8 mouse cellular contexts compared by ENCODE assay signal in the genomic region with DNA sequence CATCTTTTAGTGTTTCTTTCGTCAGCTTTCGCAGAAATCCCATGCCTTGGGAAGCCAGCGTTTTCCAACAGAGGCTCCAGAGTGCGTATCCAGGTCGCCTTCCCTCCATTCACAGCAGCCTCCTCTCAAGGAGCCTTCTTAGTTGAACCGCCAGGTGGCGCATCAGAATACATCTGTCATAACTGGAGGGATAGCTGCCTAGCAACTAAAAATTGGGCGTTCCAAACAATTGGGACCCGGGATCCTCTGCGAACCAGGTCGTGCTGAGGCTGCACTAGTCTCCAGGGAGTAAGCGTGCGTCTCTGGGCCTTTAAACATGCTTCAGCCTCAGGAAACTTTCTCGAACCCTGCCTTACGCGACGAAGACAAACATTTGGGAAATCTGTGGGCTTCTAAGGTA. TPM values are rescaled to one million over a fixed set of nuclear protein-coding genes. Genes with fewer than 3 reads are reported as not detected.
A peak's percentile ranks its signal among the peaks of the same experiment; 100 is the strongest.
DNase-seq lines count a peak whose midpoint lies in the region; ATAC-seq lines count a peak whose summit lies in the region.

No protein-coding gene starts in this region.

- intact Hi-C loops in heart, postnatal 25 days (cut with DNase I): no loop called here

- ATAC-seq in forebrain, embryonic 15.5 days (replicated peaks): peak; percentile 66
- no peak for ATAC-seq in neural tube, embryonic 15.5 days (ENCODE audit: low FRiP score)

- peaks cover 14% of the 10 kb centered on the region for H3K4me1 ChIP-seq in forebrain, embryonic 15.5 days
- H3K4me1 ChIP-seq in neural tube, embryonic 15.5 days: peaks cover 20% of the 10 kb centered on the region

- H3K27me3 ChIP-seq in forebrain, embryonic 15.5 days: peaks cover 5% of the 10 kb centered on the region; the same call in 1 of the 2 replicates
- no peaks in the 10 kb centered on the region; the same call in 1 of the 2 replicates for H3K27me3 ChIP-seq in neural tube, embryonic 15.5 days (replicated peaks)

- H3K4me3 ChIP-seq in forebrain, embryonic 15.5 days: peak overlapping the region; percentile 30
- H3K4me3 ChIP-seq in neural tube, embryonic 15.5 days (replicated peaks): peak overlapping the region; percentile 49

- H3K27ac ChIP-seq in forebrain, embryonic 15.5 days (replicated peaks): peak overlapping the region; percentile 72
- peak overlapping the region; percentile 78 for H3K27ac ChIP-seq in neural tube, embryonic 15.5 days (replicated peaks)

- 4% methylated on average over 17 of the region's 17 CpGs for WGBS in forebrain, embryonic 15.5 days
- 6% methylated on average over 17 of the region's 17 CpGs for WGBS in neural tube, embryonic 15.5 days

- peak overlapping the region; percentile 45 for H3K4me2 ChIP-seq in forebrain, embryonic 15.5 days (replicated peaks)
- H3K4me2 ChIP-seq in neural tube, embryonic 15.5 days: peak overlapping the region; percentile 80

- H3K36me3 ChIP-seq in forebrain, embryonic 15.5 days: no peaks in the 10 kb centered on the region
- H3K36me3 ChIP-seq in neural tube, embryonic 15.5 days: no peaks in the 10 kb centered on the region

- H3K9ac ChIP-seq in forebrain, embryonic 15.5 days (replicated peaks): no peak overlapping the region; the same call in 1 of the 2 replicates
- H3K9ac ChIP-seq in neural tube, embryonic 15.5 days (replicated peaks): peak overlapping the region; percentile 36; the same call in 1 of the 2 replicates

- H3K9me3 ChIP-seq in forebrain, embryonic 15.5 days: no peaks in the 10 kb centered on the region
- H3K9me3 ChIP-seq in neural tube, embryonic 15.5 days (replicated peaks): no peaks in the 10 kb centered on the region

- DNase-seq in ES-CJ7 (ENCODE audit: low read depth, low spot score): peak; percentile 88
- DNase-seq in cerebellum, adult 11 months: peak; percentile 76
- DNase-seq in heart, postnatal 25 days (ENCODE audit: low spot score): peak; percentile 66
- DNase-seq in layer of hippocampus, adult 18-20 months (ENCODE audit: low spot score in 2 of 2): peak; percentile 85 to 93
- DNase-seq in lung, adult 18-20 months: peak; percentile 85 to 91
- peak; percentile 89 for DNase-seq in testis, postnatal 10 days (ENCODE audit: low spot score)

RNA-seq across cellular contexts. Expression of a gene that starts 1.0 kb away (rescaled TPM):
- polyA plus RNA-seq in forebrain, embryonic 15.5 days (2015; fragmentation: Nextera tagmentation; extraction: Ambion mirVana): 9.4 and 12.9 TPM in 2 replicates
- under 1 TPM; 0.05 to 0.17 TPM for total RNA-seq in heart, postnatal 25 days (2021)
- total RNA-seq in layer of hippocampus, adult 18-20 months (2021): 10 to 100 TPM; 25.3 to 32.2 TPM
- polyA plus RNA-seq in neural tube, embryonic 15.5 days (2015; fragmentation: Nextera tagmentation; extraction: Ambion mirVana): 12.1 and 15.8 TPM in 2 replicates

RNA-seq across cellular contexts. Expression of a gene that starts 3.4 kb away (rescaled TPM):
- polyA plus RNA-seq in forebrain, embryonic 15.5 days (2015; fragmentation: Nextera tagmentation; extraction: Ambion mirVana): 1.8 and 2.4 TPM in 2 replicates
- not detected for total RNA-seq in heart, postnatal 25 days (2021)
- total RNA-seq in layer of hippocampus, adult 18-20 months (2021): 1 to 10 TPM; 3.1 TPM
- 0.87 and 1.2 TPM in 2 replicates for polyA plus RNA-seq in neural tube, embryonic 15.5 days (2015; fragmentation: Nextera tagmentation; extraction: Ambion mirVana)

RNA-seq across cellular contexts. Expression of a gene that starts 25.0 kb away (rescaled TPM):
- polyA plus RNA-seq in forebrain, embryonic 15.5 days (2015; fragmentation: Nextera tagmentation; extraction: Ambion mirVana): 64.7 and 68.7 TPM in 2 replicates
- total RNA-seq in heart, postnatal 25 days (2021): 10 to 100 TPM; 24.5 to 25.4 TPM
- total RNA-seq in layer of hippocampus, adult 18-20 months (2021): 10 to 100 TPM; 56.7 to 58.7 TPM
- polyA plus RNA-seq in neural tube, embryonic 15.5 days (2015; fragmentation: Nextera tagmentation; extraction: Ambion mirVana): 46.3 and 47.5 TPM in 2 replicates

RNA-seq across cellular contexts. Expression of a gene that starts 34.2 kb away (rescaled TPM):
- 46.9 and 54.4 TPM in 2 replicates for polyA plus RNA-seq in forebrain, embryonic 15.5 days (2015; fragmentation: Nextera tagmentation; extraction: Ambion mirVana)
- total RNA-seq in heart, postnatal 25 days (2021): 10 to 100 TPM; 16.4 to 17.0 TPM
- total RNA-seq in layer of hippocampus, adult 18-20 months (2021): 10 to 100 TPM; 20.4 to 23.0 TPM
- polyA plus RNA-seq in neural tube, embryonic 15.5 days (2015; fragmentation: Nextera tagmentation; extraction: Ambion mirVana): 43.7 and 46.5 TPM in 2 replicates

RNA-seq across cellular contexts. Expression of a gene that starts 53.8 kb away (rescaled TPM):
- 114 and 115 TPM in 2 replicates for polyA plus RNA-seq in forebrain, embryonic 15.5 days (2015; fragmentation: Nextera tagmentation; extraction: Ambion mirVana)
- 1 to 10 TPM; 7.4 to 9.7 TPM for total RNA-seq in heart, postnatal 25 days (2021)
- 100 to 1,000 TPM; 112 to 128 TPM for total RNA-seq in layer of hippocampus, adult 18-20 months (2021)
- 80.5 and 94.7 TPM in 2 replicates for polyA plus RNA-seq in neural tube, embryonic 15.5 days (2015; fragmentation: Nextera tagmentation; extraction: Ambion mirVana)

Comparison
In these comparisons a context has a peak if more than half of its experiments do, and no peak if none do; other contexts are left out.
1. RNA of a gene that starts 1.0 kb away (total RNA-seq): 25.3 to 32.2 TPM in layer of hippocampus, adult 18-20 months; 0.05 to 0.17 TPM in heart, postnatal 25 days; every median in the first group is over 10 times any median in the second.
2. RNA of a gene that starts 3.4 kb away (total RNA-seq): 3.1 TPM in layer of hippocampus, adult 18-20 months; not detected in heart, postnatal 25 days; every median in the first group is over 4 times any median in the second.
3. Peak in every context shown above with its lines, with median percentiles within 50 percentile points of each other: DNase-seq.